Mouse (Mus musculus): Measurements from ENCODE around the gene Olfr948.

Olfr948 gene

DNA sequence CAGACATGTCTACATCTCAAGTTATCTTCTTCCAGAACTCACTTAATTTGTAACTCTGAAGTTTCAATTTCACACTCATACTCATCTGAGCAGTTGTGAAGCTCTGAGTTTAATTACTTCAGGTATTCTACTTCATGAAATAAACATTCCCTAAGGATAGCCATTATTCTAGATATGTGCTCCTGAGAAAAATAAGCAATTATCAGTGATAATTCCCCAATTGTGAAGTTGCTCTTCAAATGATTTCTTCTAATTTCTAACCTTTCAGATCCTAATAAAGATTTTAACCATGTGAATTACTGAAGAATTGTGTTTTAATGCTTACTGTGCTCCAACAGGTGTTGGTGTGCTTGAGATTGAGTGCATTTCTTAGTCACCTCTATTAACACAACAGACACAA is at the start of gene Olfr948:
Gene Olfr948, minus strand, starts transcription at position 101 of the 400 bp plus-strand sequence.
- no peak for DNase-seq (ENCODE audit: low spot score in 2 of 2)

DNA sequence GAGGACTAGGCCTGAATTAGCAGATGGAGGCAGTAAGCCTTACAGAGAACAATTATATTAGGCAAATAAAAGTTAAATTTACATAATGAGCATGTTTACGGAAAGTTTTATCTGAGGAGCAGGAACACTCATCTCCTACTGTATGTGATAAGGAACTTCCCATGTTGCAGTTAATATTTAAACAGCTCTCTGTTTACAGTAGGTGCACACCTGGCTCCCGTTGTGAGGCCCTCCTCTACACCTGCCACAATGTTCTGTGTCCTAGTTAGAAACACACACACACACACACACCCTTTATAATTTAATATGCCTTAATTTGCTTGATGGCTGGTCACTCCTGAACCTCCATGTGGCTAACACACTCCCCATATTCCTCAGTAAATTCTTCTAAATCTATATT is 38.7 kb downstream of the Olfr948 start:
- DNase-seq (ENCODE audit: low spot score in 2 of 2): no peak

DNA sequence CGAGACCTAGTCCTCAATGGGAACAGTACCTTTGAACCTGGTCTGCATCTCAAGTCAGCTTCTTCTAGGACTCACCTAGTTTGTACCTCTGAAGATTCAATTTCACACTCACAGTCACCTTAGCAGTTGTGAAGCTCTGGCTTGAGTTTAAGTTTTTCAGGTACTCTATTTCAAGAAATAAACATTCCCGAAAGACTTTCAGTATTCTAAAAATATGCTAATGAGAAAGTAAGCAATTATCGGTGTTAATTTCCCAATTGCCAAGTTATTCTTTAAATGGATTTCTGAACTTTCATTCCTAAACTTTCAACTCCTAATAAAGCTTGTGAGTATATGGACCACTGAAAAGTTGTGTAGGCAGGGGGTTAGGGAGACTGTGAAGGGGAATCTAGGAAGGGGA is 49.1 kb downstream of the Olfr948 start, which contains the start of gene Olfr945:
Gene Olfr945, minus strand, starts transcription at position 101 of the 400 bp plus-strand sequence.
- DNase-seq (ENCODE audit: low spot score in 2 of 2): no peak

Data from spleen, postnatal 10 days (tissue).